Mouse (Mus musculus): ENCODE results near the gene Arl3. TPM values are rescaled to one million over a fixed set of nuclear protein-coding genes. Genes with fewer than 3 reads are reported as not detected.

Arl3 gene
- total and polyA plus RNA-seq, 2 experiments from 2014 or later = 37.2 to 80.6 TPM

DNA sequence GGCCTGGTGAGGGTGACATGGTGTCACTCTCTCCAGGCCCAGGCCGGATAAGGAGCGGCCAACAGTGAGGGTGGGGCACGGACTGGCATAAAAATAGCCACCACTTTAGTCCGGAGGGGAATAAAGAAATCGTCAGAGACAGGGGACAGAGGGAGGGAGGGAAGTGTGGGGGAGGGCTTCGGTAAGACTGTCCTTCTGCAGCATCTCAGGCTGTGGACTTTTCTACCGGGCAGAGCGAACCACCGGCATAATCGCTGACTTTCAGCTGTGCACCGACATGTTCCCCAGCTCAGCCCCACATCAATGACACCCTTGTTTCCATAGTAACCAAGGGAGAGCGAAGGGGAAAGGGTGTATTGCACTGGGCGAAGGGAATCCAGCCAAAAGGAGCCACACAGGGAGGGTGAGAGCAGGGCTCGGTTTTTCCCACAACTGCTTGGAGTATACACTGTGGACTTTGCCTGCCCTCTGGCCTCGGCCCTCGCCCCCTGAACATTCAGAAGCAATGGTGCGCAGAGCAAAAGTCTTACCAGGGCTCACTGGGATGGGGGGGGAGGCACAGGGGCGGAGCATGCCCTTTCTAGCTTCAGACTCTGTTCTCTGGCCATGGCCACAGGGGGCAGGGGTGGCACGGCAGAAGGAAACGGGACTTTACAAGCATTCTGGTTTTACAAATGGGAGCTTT is 44.3 kb downstream of the Arl3 start:
- Histone ChIP-seq H3K27ac (ENCODE audit: low read depth) (peak overlapping the region; percentile 94), H3K27me3 (ENCODE audit: control insufficient read depth, insufficient read depth, low read length) (no peaks in the 10 kb centered on the region), H3K4me3 (ENCODE audit: low read depth, low read length) (peak overlapping the region; percentile 35), H3K9me3 (replicated peaks; ENCODE audit: control insufficient read depth, low read length) (no peaks in the 10 kb centered on the region), H3K4me2 (ENCODE audit: low read depth, low read length) (peak overlapping the region; percentile 70), H3K9ac (replicated peaks; ENCODE audit: low read depth, low read length) (peak overlapping the region; percentile 61), H3K36me3 (replicated peaks; ENCODE audit: control insufficient read depth, insufficient read depth, low read length) (no peaks in the 10 kb centered on the region), H3K4me1 (ENCODE audit: control insufficient read depth, insufficient read depth) (peaks cover 72% of the 10 kb centered on the region)
- peak; percentile 38 for TF ChIP-seq CTCF (IDR thresholded peaks at IDR 0.05; ENCODE audit: low read depth)
- peak; percentile 69; the same call in 1 of the 2 replicates for TF ChIP-seq EP300 (IDR thresholded peaks at IDR 0.05; ENCODE audit: low read depth)
- ATAC-seq (ENCODE audit: insufficient read depth, low read depth) (peak; percentile 80), DNase-seq (ENCODE audit: low spot score) (peak; percentile 91)
- under 1% methylated on average over 20 of the region's 20 CpGs for WGBS

DNA sequence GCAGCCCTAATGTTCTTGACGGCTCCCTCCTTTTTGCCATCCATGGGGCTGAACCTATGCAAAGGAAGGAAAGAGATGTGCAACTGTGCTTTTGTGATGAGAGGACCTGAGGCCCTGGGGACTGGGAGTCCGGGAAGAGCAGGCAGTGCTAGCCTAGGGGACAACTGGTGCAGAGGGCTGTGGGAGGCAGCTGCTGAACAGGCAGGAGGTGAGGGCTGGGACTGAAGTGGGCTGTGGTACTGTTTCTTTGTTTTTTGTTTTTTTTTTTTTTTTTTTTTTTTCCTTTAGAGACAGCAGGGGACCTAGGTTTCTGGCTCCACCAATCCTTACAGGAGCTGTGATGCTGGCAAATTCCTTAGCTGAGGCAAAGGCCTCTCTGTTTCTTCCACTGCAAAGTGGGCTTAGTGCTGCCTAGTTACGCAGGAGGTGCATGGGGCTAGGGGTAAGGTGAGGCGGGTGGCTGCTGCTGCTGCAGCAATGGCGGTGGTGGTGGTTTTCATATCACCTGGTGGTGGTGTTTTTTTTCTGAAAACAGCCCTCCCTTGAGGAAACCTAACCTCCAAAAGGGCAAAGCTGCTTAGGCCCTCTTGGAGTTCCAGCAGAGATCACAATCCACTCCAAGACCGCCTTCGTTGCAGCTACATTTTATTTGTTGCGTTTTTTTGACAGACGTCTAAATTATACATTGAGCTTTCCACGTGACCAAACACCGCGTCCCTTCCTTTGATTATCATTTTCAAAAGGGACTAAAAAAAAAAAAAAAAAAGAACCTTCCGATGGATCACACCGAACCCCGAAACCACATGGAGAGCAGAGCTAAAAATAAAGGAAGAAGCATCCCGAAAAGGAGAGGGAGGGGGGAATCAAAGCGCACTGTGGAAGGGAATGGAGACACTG is 45.1 kb downstream of the Arl3 start:
- DNase-seq (ENCODE audit: low spot score) = no peak
- no peaks in the 10 kb centered on the region for H3K9me3 ChIP-seq (replicated peaks; ENCODE audit: control insufficient read depth, low read length)
- H3K27me3 ChIP-seq (ENCODE audit: control insufficient read depth, insufficient read depth, low read length) = no peaks in the 10 kb centered on the region
- WGBS = 23% methylated on average over 17 of the region's 17 CpGs
- peaks cover 76% of the 10 kb centered on the region for H3K4me1 ChIP-seq (ENCODE audit: control insufficient read depth, insufficient read depth)
- H3K4me3 ChIP-seq (ENCODE audit: low read depth, low read length) = peak overlapping the region; percentile 35; the same call in 1 of the 2 replicates
- TF ChIP-seq CTCF (IDR thresholded peaks at IDR 0.05; ENCODE audit: low read depth) (no peak), EP300 (IDR thresholded peaks at IDR 0.05; ENCODE audit: low read depth) (no peak)
- H3K27ac ChIP-seq (ENCODE audit: low read depth) = peak overlapping the region; percentile 94
- H3K36me3 ChIP-seq (replicated peaks; ENCODE audit: control insufficient read depth, insufficient read depth, low read length) = no peaks in the 10 kb centered on the region
- peak overlapping the region; percentile 70 for H3K4me2 ChIP-seq (ENCODE audit: low read depth, low read length)
- no peak for ATAC-seq (ENCODE audit: insufficient read depth, low read depth)
- H3K9ac ChIP-seq (replicated peaks; ENCODE audit: low read depth, low read length) = no peak overlapping the region

DNA sequence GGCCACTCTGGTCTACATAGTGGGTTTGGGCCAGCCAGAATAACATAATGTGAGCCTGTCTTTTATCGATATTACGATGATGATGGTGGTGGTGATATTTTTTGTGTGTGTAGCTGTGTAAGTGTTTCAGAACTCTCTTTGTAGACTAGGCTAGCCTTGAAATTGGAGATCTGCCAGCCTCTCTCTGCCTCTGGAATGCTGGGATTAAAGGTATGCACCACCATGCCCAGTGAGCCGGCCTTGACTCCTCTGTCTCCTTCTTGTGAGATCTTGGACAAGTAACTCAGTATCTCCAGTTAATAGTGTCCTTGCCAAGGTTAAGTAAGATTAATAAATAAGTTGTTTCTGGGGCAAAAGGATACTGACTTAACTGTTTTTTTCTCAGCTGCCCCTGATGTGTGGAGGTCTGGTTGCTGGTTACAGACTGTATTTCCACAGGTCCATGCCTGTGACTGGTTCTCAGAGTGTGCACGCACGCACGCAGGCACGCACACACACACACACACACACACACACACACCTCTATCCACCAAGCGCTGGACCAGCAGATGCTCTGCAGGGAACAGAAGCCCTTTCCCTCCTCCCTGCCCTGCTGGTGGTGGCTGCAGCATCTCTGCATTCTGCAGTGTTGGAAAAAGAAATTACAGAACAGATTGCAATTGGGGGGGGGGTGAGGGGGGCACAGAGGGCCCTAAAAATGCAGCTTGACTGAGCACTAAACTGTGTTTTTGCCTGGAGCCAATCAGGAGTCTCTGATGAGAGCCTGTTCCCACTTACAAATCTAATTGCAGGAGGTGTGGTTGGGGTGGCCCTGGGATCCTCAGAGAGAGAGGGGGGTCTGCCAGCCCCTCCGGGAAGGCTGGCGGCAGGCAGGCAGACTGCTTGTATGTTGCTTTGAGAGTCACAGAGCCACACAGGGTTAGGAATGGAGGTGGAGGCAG is 47.0 kb downstream of the Arl3 start:
- Histone ChIP-seq H3K27ac (ENCODE audit: low read depth) (0 out of 2 replicates have a peak overlapping the region, but pooled peaks have one; percentile 79), H3K36me3 (replicated peaks; ENCODE audit: control insufficient read depth, insufficient read depth, low read length) (no peaks in the 10 kb centered on the region), H3K27me3 (ENCODE audit: control insufficient read depth, insufficient read depth, low read length) (no peaks in the 10 kb centered on the region), H3K4me3 (ENCODE audit: low read depth, low read length) (no peak overlapping the region), H3K4me1 (ENCODE audit: control insufficient read depth, insufficient read depth) (peaks cover 70% of the 10 kb centered on the region), H3K9ac (replicated peaks; ENCODE audit: low read depth, low read length) (no peak overlapping the region), H3K9me3 (replicated peaks; ENCODE audit: control insufficient read depth, low read length) (no peaks in the 10 kb centered on the region), H3K4me2 (ENCODE audit: low read depth, low read length) (no peak overlapping the region)
- 60% methylated on average over 10 of the region's 10 CpGs for WGBS
- ATAC-seq (ENCODE audit: insufficient read depth, low read depth) (no peak), DNase-seq (ENCODE audit: low spot score) (no peak)
- TF ChIP-seq CTCF (IDR thresholded peaks at IDR 0.05; ENCODE audit: low read depth) (no peak), EP300 (IDR thresholded peaks at IDR 0.05; ENCODE audit: low read depth) (no peak)

DNA sequence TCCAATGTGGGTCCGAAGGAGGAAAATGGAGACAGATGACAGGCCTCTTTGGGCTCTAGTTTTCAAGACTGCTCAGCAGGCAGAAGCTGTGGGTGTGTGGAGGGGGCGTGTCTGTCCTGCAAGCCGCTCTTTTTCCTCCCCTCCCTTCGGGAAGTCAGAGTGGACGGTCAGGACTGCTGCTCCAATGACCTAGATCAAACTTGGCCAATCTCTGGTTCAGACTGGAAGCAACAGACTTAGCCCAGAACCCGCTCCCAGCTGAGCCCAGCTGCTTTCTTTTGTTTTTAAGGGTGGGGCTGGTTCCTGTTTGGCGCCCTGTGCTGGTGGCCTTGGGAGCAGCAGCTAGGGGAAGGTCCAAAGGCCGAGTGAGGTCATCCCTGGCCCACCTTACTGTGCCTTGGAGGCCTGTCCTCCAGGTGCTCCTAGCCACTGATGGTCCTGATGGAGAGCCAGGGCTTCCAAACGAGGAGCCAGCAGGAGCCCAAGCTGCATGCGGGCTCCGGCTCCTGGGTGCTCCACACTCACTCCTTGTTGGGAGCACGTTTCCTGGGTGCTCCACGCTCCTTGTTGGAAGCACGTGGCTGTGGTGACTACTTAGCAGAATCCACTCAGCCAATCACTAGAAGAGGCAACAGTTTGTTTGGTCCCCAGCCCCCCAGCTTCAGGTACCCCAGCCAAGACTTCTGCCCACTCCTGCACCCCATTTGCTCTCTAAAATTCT is 48.2 kb downstream of the Arl3 start:
- no peak for TF ChIP-seq EP300 (IDR thresholded peaks at IDR 0.05; ENCODE audit: low read depth)
- peak; percentile 31 for TF ChIP-seq CTCF (IDR thresholded peaks at IDR 0.05; ENCODE audit: low read depth)
- H3K4me2 ChIP-seq (ENCODE audit: low read depth, low read length) = peak overlapping the region; percentile 50
- H3K4me3 ChIP-seq (ENCODE audit: low read depth, low read length) = no peak overlapping the region
- no peaks in the 10 kb centered on the region for H3K9me3 ChIP-seq (replicated peaks; ENCODE audit: control insufficient read depth, low read length)
- DNase-seq (ENCODE audit: low spot score) (no peak), ATAC-seq (ENCODE audit: insufficient read depth, low read depth) (peak; percentile 12)
- H3K27me3 ChIP-seq (ENCODE audit: control insufficient read depth, insufficient read depth, low read length) = no peaks in the 10 kb centered on the region
- H3K4me1 ChIP-seq (ENCODE audit: control insufficient read depth, insufficient read depth) = peaks cover 58% of the 10 kb centered on the region
- H3K9ac ChIP-seq (replicated peaks; ENCODE audit: low read depth, low read length) = peak overlapping the region; percentile 17; the same call in 1 of the 2 replicates
- WGBS = 28% methylated on average over 14 of the region's 14 CpGs
- peak overlapping the region; percentile 79 for H3K27ac ChIP-seq (ENCODE audit: low read depth)
- no peaks in the 10 kb centered on the region for H3K36me3 ChIP-seq (replicated peaks; ENCODE audit: control insufficient read depth, insufficient read depth, low read length)

All from heart, postnatal 0 days (tissue).